ENCODE assay signal across 18 mouse cellular contexts in genomic region chr5:25666684-25667083, GRCm38 (mm10). TPM values are rescaled to one million over a fixed set of nuclear protein-coding genes. Genes with fewer than 3 reads are reported as not detected.
DNase-seq lines count a peak whose midpoint lies in the region; ATAC-seq lines count a peak whose summit lies in the region.
"Had no signal": no experiment of that assay in that cellular context is flagged by ENCODE, and none has a peak within 500 bp of the region (broad histone marks: within the 10 kb centered on the region; RNA-seq: fewer than 3 reads in every experiment).

No protein-coding gene starts in this region.

- no peaks in the 10 kb centered on the region for H3K9me3 ChIP-seq in embryonic facial prominence, embryonic 12.5 days
- no peaks in the 10 kb centered on the region for H3K9me3 ChIP-seq in forebrain, embryonic 14.5 days (replicated peaks; ENCODE audit: control insufficient read depth, low read length)
- H3K9me3 ChIP-seq: limb, embryonic 15.5 days; liver, embryonic 15.5 days; lung, embryonic 15.5 days had no signal

- no peak overlapping the region for H3K4me3 ChIP-seq in embryonic facial prominence, embryonic 12.5 days
- no peak overlapping the region for H3K4me3 ChIP-seq in forebrain, embryonic 14.5 days (ENCODE audit: low read depth, low read length)
- H3K4me3 ChIP-seq: layer of hippocampus, adult 2 months; limb, embryonic 15.5 days; liver, embryonic 15.5 days; lung, embryonic 15.5 days had no signal

- DNase-seq in embryo, embryonic 10.5 days (ENCODE audit: low spot score) = peak; percentile 13
- no peak for DNase-seq in embryo, embryonic 9.5 days (ENCODE audit: extremely low spot score)
- peak; percentile 61 for DNase-seq in ES-CJ7 (ENCODE audit: low read depth, low spot score)
- no peak for DNase-seq in forebrain, embryonic 14.5 days (ENCODE audit: low spot score)
- DNase-seq in cerebellum, adult 9-10 months = no peak
- DNase-seq in heart, adult 11 months = no peak
- DNase-seq in urinary bladder, adult 2 months (ENCODE audit: low spot score) = no peak
- DNase-seq: cerebellum, adult 9-11 months; kidney, adult 8-10 months; kidney, postnatal 25 days; lung, postnatal 4 days; thymus, postnatal 14 days had no signal

- no peaks in the 10 kb centered on the region for H3K36me3 ChIP-seq in embryonic facial prominence, embryonic 12.5 days
- H3K36me3 ChIP-seq in forebrain, embryonic 14.5 days (ENCODE audit: control insufficient read depth, insufficient read depth, low read length) = no peaks in the 10 kb centered on the region
- H3K36me3 ChIP-seq: limb, embryonic 15.5 days; liver, embryonic 15.5 days; lung, embryonic 15.5 days had no signal

- H3K4me2 ChIP-seq in embryonic facial prominence, embryonic 12.5 days (replicated peaks) = no peak overlapping the region
- no peak overlapping the region for H3K4me2 ChIP-seq in forebrain, embryonic 14.5 days (ENCODE audit: low read length)
- H3K4me2 ChIP-seq: hindbrain, embryonic 14.5 days; limb, embryonic 15.5 days; liver, embryonic 15.5 days; lung, embryonic 15.5 days had no signal

- 55% methylated on average over 9 of the region's 9 CpGs for WGBS in embryonic facial prominence, embryonic 12.5 days
- WGBS in forebrain, embryonic 14.5 days = 62% methylated on average over 9 of the region's 9 CpGs

- H3K27me3 ChIP-seq in embryonic facial prominence, embryonic 12.5 days = no peaks in the 10 kb centered on the region
- H3K27me3 ChIP-seq in forebrain, embryonic 14.5 days (replicated peaks; ENCODE audit: control insufficient read depth, insufficient read depth, low read length) = no peaks in the 10 kb centered on the region
- H3K27me3 ChIP-seq: limb, embryonic 15.5 days; liver, embryonic 15.5 days; lung, embryonic 15.5 days had no signal

- peak overlapping the region; percentile 51; the same call in 1 of the 2 replicates for H3K27ac ChIP-seq in embryonic facial prominence, embryonic 12.5 days
- H3K27ac ChIP-seq in forebrain, embryonic 14.5 days (ENCODE audit: low read depth, low read length) = peak overlapping the region; percentile 72; the same call in 1 of the 2 replicates
- H3K27ac ChIP-seq: hindbrain, embryonic 14.5 days; layer of hippocampus, adult 2 months; limb, embryonic 15.5 days; liver, embryonic 15.5 days; lung, embryonic 15.5 days had no signal

- no peak for ATAC-seq in embryonic facial prominence, embryonic 12.5 days (ENCODE audit: insufficient number of reproducible peaks, insufficient read depth, low FRiP score, low TSS enrichment)
- ATAC-seq in forebrain, embryonic 14.5 days = 0 out of 2 replicates have a peak, but pooled peaks have one; percentile 7

- peaks cover 11% of the 10 kb centered on the region for H3K4me1 ChIP-seq in embryonic facial prominence, embryonic 12.5 days
- peaks cover 4% of the 10 kb centered on the region; the same call in 1 of the 2 replicates for H3K4me1 ChIP-seq in forebrain, embryonic 14.5 days (ENCODE audit: control insufficient read depth, insufficient read depth, low read length)
- H3K4me1 ChIP-seq: liver, embryonic 15.5 days; lung, embryonic 15.5 days had no signal

- no peak overlapping the region for H3K9ac ChIP-seq in embryonic facial prominence, embryonic 12.5 days
- H3K9ac ChIP-seq in forebrain, embryonic 14.5 days (ENCODE audit: low read length) = no peak overlapping the region
- H3K9ac ChIP-seq: hindbrain, embryonic 14.5 days; limb, embryonic 15.5 days; liver, embryonic 15.5 days; lung, embryonic 15.5 days had no signal

RNA-seq across cellular contexts. Expression of gene Xrcc2, which starts 38.9 kb away (rescaled TPM):
- polyA plus RNA-seq in embryonic facial prominence, embryonic 12.5 days (2016; fragmentation: Nextera tagmentation; extraction: Ambion mirVana) = 13.2 and 14.1 TPM in 2 replicates
- 4.2 and 4.5 TPM in 2 replicates for polyA plus RNA-seq in forebrain, embryonic 14.5 days (2014; fragmentation: Nextera tagmentation; extraction: Ambion mirVana)
- polyA plus RNA-seq in urinary bladder, adult 2 months (2012; rRNA removed) = 4.0 and 4.5 TPM in 2 replicates

Comparison
In these comparisons a context has a peak if more than half of its experiments do, and no peak if none do; other contexts are left out.
1. DNase-seq: peak in embryo, embryonic 10.5 days (single experiment) and ES-CJ7 (single experiment); none in embryo, embryonic 9.5 days (single experiment), forebrain, embryonic 14.5 days (single experiment), cerebellum, adult 9-10 months (single experiment), heart, adult 11 months (single experiment) and urinary bladder, adult 2 months (single experiment).